Mouse (Mus musculus): ENCODE measurements at regions not wholly inside any gene's neighbourhood (a gene's known extent, or its start where the extent isn't known, plus 50 kb on each side); places are given as distances from the start of the nearest gene placed in this dataset.

GRCm38 (mm10) chr14:28725666-28726065, 221.1 kb downstream of the Wnt5a start:
- H3K4me3 ChIP-seq (replicated peaks; ENCODE audit: insufficient read depth, low read depth, low read length) = no peak overlapping the region
- H3K27ac ChIP-seq (ENCODE audit: insufficient read depth, low read length) = no peak overlapping the region
- no peaks in the 10 kb centered on the region; the same call in 1 of the 2 replicates for H3K27me3 ChIP-seq (ENCODE audit: control insufficient read depth, insufficient read depth, low read length)
- no peaks in the 10 kb centered on the region for H3K4me1 ChIP-seq (ENCODE audit: control insufficient read depth, insufficient read depth, low read length)
- no peak for DNase-seq
- no peak for TF ChIP-seq POLR2A (IDR thresholded peaks at IDR 0.05; ENCODE audit: borderline replicate concordance, insufficient read depth, low read length)
- 80% methylated on average over 4 of the region's 4 CpGs for WGBS

DNA sequence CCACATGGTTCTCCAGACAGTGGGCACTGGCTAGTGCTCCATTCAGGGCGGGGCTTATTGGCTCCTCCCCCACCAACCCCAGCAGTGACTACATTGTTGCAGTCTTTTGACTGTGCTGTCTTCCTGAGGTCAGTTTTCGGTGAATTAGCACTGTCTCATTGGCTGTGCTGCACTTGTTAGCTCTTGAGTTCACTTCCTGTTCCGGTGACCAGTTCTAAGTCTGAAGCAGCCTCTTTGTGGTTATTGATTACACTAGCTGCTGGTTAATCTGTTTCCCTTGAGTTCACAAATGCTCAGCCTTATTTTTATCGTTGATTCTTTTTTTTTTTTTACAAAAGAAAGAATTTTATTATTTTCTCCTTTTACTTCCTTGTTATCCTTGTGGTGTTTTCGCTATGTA, 228.9 kb downstream of the Wnt5a start:
- H3K4me1 ChIP-seq (ENCODE audit: control insufficient read depth, insufficient read depth, low read length) = no peaks in the 10 kb centered on the region
- no peak overlapping the region for H3K4me3 ChIP-seq (replicated peaks; ENCODE audit: insufficient read depth, low read depth, low read length)
- no peak overlapping the region for H3K27ac ChIP-seq (ENCODE audit: insufficient read depth, low read length)
- TF ChIP-seq CTCF (IDR thresholded peaks at IDR 0.05; ENCODE audit: borderline replicate concordance, insufficient read depth, low read depth, low read length) (no peak), POLR2A (IDR thresholded peaks at IDR 0.05; ENCODE audit: borderline replicate concordance, insufficient read depth, low read length) (no peak)
- 83% methylated on average over 5 of the region's 5 CpGs for WGBS
- no peak for DNase-seq
- H3K27me3 ChIP-seq (ENCODE audit: control insufficient read depth, insufficient read depth, low read length) = no peaks in the 10 kb centered on the region; the same call in 1 of the 2 replicates

- TF ChIP-seq CTCF (IDR thresholded peaks at IDR 0.05; ENCODE audit: borderline replicate concordance, insufficient read depth, low read depth, low read length) (no peak), POLR2A (IDR thresholded peaks at IDR 0.05; ENCODE audit: borderline replicate concordance, insufficient read depth, low read length) (no peak)
- Histone ChIP-seq H3K4me1 (ENCODE audit: control insufficient read depth, insufficient read depth, low read length) (no peaks in the 10 kb centered on the region), H3K27me3 (ENCODE audit: control insufficient read depth, insufficient read depth, low read length) (no peaks in the 10 kb centered on the region), H3K4me3 (replicated peaks; ENCODE audit: insufficient read depth, low read depth, low read length) (no peak overlapping the region), H3K27ac (ENCODE audit: insufficient read depth, low read length) (no peak overlapping the region)
- WGBS = 46% methylated on average over 5 of the region's 5 CpGs
- no peak for DNase-seq
Observed at GRCm38 (mm10) chr14:28735446-28735845, 230.9 kb downstream of the Wnt5a start.

GRCm38 (mm10) chr14:28740076-28740475, 235.5 kb downstream of the Wnt5a start:
- 27% methylated on average over 1 of the region's 1 CpGs for WGBS
- DNase-seq = peak in 1 of 2 experiments; percentile 4
- Histone ChIP-seq H3K4me1 (ENCODE audit: control insufficient read depth, insufficient read depth, low read length) (no peaks in the 10 kb centered on the region), H3K27ac (ENCODE audit: insufficient read depth, low read length) (no peak overlapping the region), H3K27me3 (ENCODE audit: control insufficient read depth, insufficient read depth, low read length) (no peaks in the 10 kb centered on the region), H3K4me3 (replicated peaks; ENCODE audit: insufficient read depth, low read depth, low read length) (no peak overlapping the region)
- no peak for TF ChIP-seq CTCF (IDR thresholded peaks at IDR 0.05; ENCODE audit: borderline replicate concordance, insufficient read depth, low read depth, low read length)
- TF ChIP-seq POLR2A (IDR thresholded peaks at IDR 0.05; ENCODE audit: borderline replicate concordance, insufficient read depth, low read length) = no peak

- TF ChIP-seq CTCF (IDR thresholded peaks at IDR 0.05; ENCODE audit: borderline replicate concordance, insufficient read depth, low read depth, low read length) (no peak), POLR2A (IDR thresholded peaks at IDR 0.05; ENCODE audit: borderline replicate concordance, insufficient read depth, low read length) (no peak)
- 90% methylated on average over 2 of the region's 2 CpGs for WGBS
- H3K27me3 ChIP-seq (ENCODE audit: control insufficient read depth, insufficient read depth, low read length) = no peaks in the 10 kb centered on the region
- H3K4me3 ChIP-seq (replicated peaks; ENCODE audit: insufficient read depth, low read depth, low read length) = no peak overlapping the region
- H3K4me1 ChIP-seq (ENCODE audit: control insufficient read depth, insufficient read depth, low read length) = no peaks in the 10 kb centered on the region
- no peak overlapping the region for H3K27ac ChIP-seq (ENCODE audit: insufficient read depth, low read length)
- DNase-seq = no peak
Observed at GRCm38 (mm10) chr14:28741418-28741817, 236.9 kb downstream of the Wnt5a start.

GRCm38 (mm10) chr14:28743673-28744072, 239.1 kb downstream of the Wnt5a start:
- WGBS = 92% methylated on average over 4 of the region's 4 CpGs
- no peak for DNase-seq
- H3K4me3 ChIP-seq (replicated peaks; ENCODE audit: insufficient read depth, low read depth, low read length) = no peak overlapping the region
- no peak overlapping the region for H3K27ac ChIP-seq (ENCODE audit: insufficient read depth, low read length)
- no peaks in the 10 kb centered on the region for H3K27me3 ChIP-seq (ENCODE audit: control insufficient read depth, insufficient read depth, low read length)
- no peaks in the 10 kb centered on the region for H3K4me1 ChIP-seq (ENCODE audit: control insufficient read depth, insufficient read depth, low read length)
- no peak for TF ChIP-seq POLR2A (IDR thresholded peaks at IDR 0.05; ENCODE audit: borderline replicate concordance, insufficient read depth, low read length)
- no peak for TF ChIP-seq CTCF (IDR thresholded peaks at IDR 0.05; ENCODE audit: borderline replicate concordance, insufficient read depth, low read depth, low read length)

DNA sequence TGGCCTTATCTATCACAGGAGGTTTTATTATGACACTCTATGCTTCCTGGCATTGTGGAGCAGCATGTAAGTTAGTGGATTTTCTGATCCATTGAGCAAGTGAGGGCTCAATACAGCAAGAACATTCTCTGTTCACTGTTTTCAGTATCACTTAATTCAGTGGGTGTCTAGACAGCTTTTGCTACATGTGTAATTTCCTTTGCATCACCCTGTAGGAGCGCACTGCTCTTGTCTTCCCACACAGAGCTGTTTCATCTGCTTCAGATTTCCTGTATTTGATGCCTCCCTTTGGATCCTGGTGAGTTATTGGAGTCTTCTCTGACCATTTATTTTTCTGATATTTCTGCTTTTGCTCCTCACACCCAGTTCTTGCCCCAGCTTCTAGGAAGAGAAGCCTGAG, 245.8 kb downstream of the Wnt5a start:
- DNase-seq = no peak
- TF ChIP-seq CTCF (IDR thresholded peaks at IDR 0.05; ENCODE audit: borderline replicate concordance, insufficient read depth, low read depth, low read length) = no peak
- no peak for TF ChIP-seq POLR2A (IDR thresholded peaks at IDR 0.05; ENCODE audit: borderline replicate concordance, insufficient read depth, low read length)
- H3K27ac ChIP-seq (ENCODE audit: insufficient read depth, low read length) = no peak overlapping the region
- WGBS = 100% methylated on average over 1 of the region's 1 CpGs
- H3K27me3 ChIP-seq (ENCODE audit: control insufficient read depth, insufficient read depth, low read length) = no peaks in the 10 kb centered on the region
- no peaks in the 10 kb centered on the region for H3K4me1 ChIP-seq (ENCODE audit: control insufficient read depth, insufficient read depth, low read length)
- H3K4me3 ChIP-seq (replicated peaks; ENCODE audit: insufficient read depth, low read depth, low read length) = no peak overlapping the region

DNA sequence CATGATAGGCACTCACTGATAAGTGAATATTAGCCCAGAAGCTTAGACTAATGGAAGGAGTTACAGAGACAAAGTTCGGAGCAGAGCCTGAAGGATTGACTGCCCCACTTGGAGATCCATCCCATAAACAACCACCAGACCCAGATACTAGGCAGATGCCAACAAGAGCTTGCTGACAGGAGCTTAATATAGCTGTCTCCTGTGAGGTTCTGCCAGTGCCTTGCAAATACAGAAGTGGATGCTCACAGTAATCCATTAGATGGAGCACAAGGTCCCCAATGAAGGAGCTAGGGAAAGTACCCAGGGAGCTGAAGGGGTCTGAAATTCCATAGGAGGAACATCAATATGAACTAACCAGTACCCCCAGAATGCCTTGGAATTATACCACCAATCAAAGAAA, 252.8 kb upstream of the Lrtm1 start:
- H3K27me3 ChIP-seq (ENCODE audit: control insufficient read depth, insufficient read depth, low read length) = no peaks in the 10 kb centered on the region
- H3K27ac ChIP-seq (ENCODE audit: insufficient read depth, low read length) = no peak overlapping the region
- 93% methylated on average over 1 of the region's 1 CpGs for WGBS
- no peak for DNase-seq
- TF ChIP-seq CTCF (IDR thresholded peaks at IDR 0.05; ENCODE audit: borderline replicate concordance, insufficient read depth, low read depth, low read length) (no peak), POLR2A (IDR thresholded peaks at IDR 0.05; ENCODE audit: borderline replicate concordance, insufficient read depth, low read length) (no peak)
- H3K4me1 ChIP-seq (ENCODE audit: control insufficient read depth, insufficient read depth, low read length) = no peaks in the 10 kb centered on the region
- no peak overlapping the region for H3K4me3 ChIP-seq (replicated peaks; ENCODE audit: insufficient read depth, low read depth, low read length)

All from cerebellum, adult 2 months (tissue).